Mouse (Mus musculus) MEL (cell line): ENCODE measurements around the gene Fam110a. TPM values are rescaled to one million over a fixed set of nuclear protein-coding genes. Genes with fewer than 3 reads are reported as not detected.

Experiments
- DNase-seq: peaks from one replicate; pipeline ENCODE4 v3.0.0; 2011; ENCODE audit warnings: low read depth, low spot score
- H3K27ac ChIP-seq: 2 replicates; pipeline ENCODE4 v1.5.1; 2012; ENCODE audit warnings: low read depth, mild to moderate bottlenecking, control low read depth, low read length, moderate library complexity; ENCODE audit not compliant: control insufficient read depth
- H3K27me3 ChIP-seq, 2 experiments: fragments of 150-350 bp in 1 of 2; sonication (generic) in 1 of 2; 2 replicates each; pipeline ENCODE4 v1.6.1; 2012; ENCODE audit warnings: low read length in 2 of 2, mild to moderate bottlenecking in 2 of 2, improper control_type of control experiment in 1 of 2, moderate library complexity in 1 of 2; ENCODE audit not compliant: insufficient read depth in 2 of 2, control insufficient read depth in 1 of 2
- H3K36me3 ChIP-seq, 2 experiments: 2 replicates each; pipeline ENCODE4 v1.6.1; 2012 to 2014; ENCODE audit warnings: low read length in 2 of 2, improper control_type of control experiment in 1 of 2, inconsistent platforms in 1 of 2, mild to moderate bottlenecking in 1 of 2; ENCODE audit not compliant: insufficient read depth in 2 of 2, control insufficient read depth in 1 of 2
- H3K4me1 ChIP-seq, 2 experiments: fragments of 150-350 bp in 1 of 2; sonication (generic) in 1 of 2; 2 replicates each; pipeline ENCODE4 v1.6.1; 2012; ENCODE audit warnings: low read length in 2 of 2, improper control_type of control experiment in 1 of 2, mild to moderate bottlenecking in 1 of 2; ENCODE audit not compliant: insufficient read depth in 2 of 2, control insufficient read depth in 1 of 2
- H3K4me3 ChIP-seq, 2 experiments: fragments of 150-350 bp in 1 of 2; sonication (generic) in 1 of 2; 2 replicates each; pipeline ENCODE4 v1.5.1; 2012; ENCODE audit warnings: low read depth in 2 of 2, low read length in 2 of 2, mild to moderate bottlenecking in 2 of 2, moderate library complexity in 2 of 2, control low read depth in 1 of 2, improper control_type of control experiment in 1 of 2; ENCODE audit not compliant: control insufficient read depth in 1 of 2, insufficient read depth in 1 of 2
- H3K79me2 ChIP-seq: 2 replicates; pipeline ENCODE4 v1.6.1; 2012; ENCODE audit warnings: mild to moderate bottlenecking, low read length, moderate library complexity; ENCODE audit not compliant: control insufficient read depth, poor library complexity, insufficient read depth
- H3K9ac ChIP-seq: 2 replicates; pipeline ENCODE4 v1.6.1; 2012; ENCODE audit warnings: low read depth, mild to moderate bottlenecking, control low read depth, low read length, moderate library complexity; ENCODE audit not compliant: control insufficient read depth, poor library complexity, severe bottlenecking
- H3K9me3 ChIP-seq: fragments of 150-350 bp; sonication (generic); replicated peaks from 2 replicates; pipeline ENCODE4 v1.6.1; 2012; ENCODE audit warnings: mild to moderate bottlenecking, low read length, improper control_type of control experiment, moderate library complexity; ENCODE audit not compliant: insufficient read depth
- BHLHE40 ChIP-seq: IDR thresholded peaks from 2 replicates; pipeline ENCODE4 v1.6.1; 2012; ENCODE audit warnings: low read depth, mild to moderate bottlenecking, inconsistent platforms, low read length, improper control_type of control experiment, borderline replicate concordance
- CHD1 ChIP-seq: IDR thresholded peaks from 2 replicates; pipeline ENCODE4 v1.6.1; 2012; ENCODE audit warnings: low read depth, mild to moderate bottlenecking, inconsistent platforms, low read length, improper control_type of control experiment
- CHD2 ChIP-seq: IDR thresholded peaks from 2 replicates; pipeline ENCODE4 v1.6.1; 2011; ENCODE audit warnings: low read length, improper control_type of control experiment
- CTCF ChIP-seq, 3 experiments: IDR thresholded peaks in 2 of 3; conservative IDR thresholded peaks in 1 of 3; 2 replicates each; pipeline ENCODE4 v1.5.1; 2011 to 2012; ENCODE audit warnings: low read length in 3 of 3, low read depth in 2 of 3, mild to moderate bottlenecking in 2 of 3, improper control_type of control experiment in 1 of 3, inconsistent platforms in 1 of 3, mixed read lengths in 1 of 3, moderate library complexity in 1 of 3; ENCODE audit not compliant: control insufficient read depth in 1 of 3, insufficient read depth in 1 of 3, poor library complexity in 1 of 3, severe bottlenecking in 1 of 3
- ELF1 ChIP-seq: IDR thresholded peaks from 2 replicates; pipeline ENCODE4 v1.6.1; 2014; ENCODE audit warnings: low read depth, mild to moderate bottlenecking, inconsistent platforms, low read length, improper control_type of control experiment, moderate library complexity
- EP300 ChIP-seq, 2 experiments: IDR thresholded peaks; 2 replicates each; pipeline ENCODE4 v1.6.1; 2011; ENCODE audit warnings: improper control_type of control experiment in 2 of 2, low read length in 2 of 2, low read depth in 1 of 2, mild to moderate bottlenecking in 1 of 2
- ETS1 ChIP-seq: IDR thresholded peaks from 2 replicates; pipeline ENCODE4 v1.6.1; 2012; ENCODE audit warnings: low read depth, mild to moderate bottlenecking, inconsistent platforms, low read length, improper control_type of control experiment, moderate library complexity
- GABPA ChIP-seq: IDR thresholded peaks from 2 replicates; pipeline ENCODE4 v1.6.1; 2012; ENCODE audit warnings: low read depth, mild to moderate bottlenecking, inconsistent platforms, low read length, improper control_type of control experiment, moderate library complexity
- GATA1 ChIP-seq: IDR thresholded peaks from 2 replicates; pipeline ENCODE4 v1.6.1; 2011; ENCODE audit warnings: low read depth, low read length, improper control_type of control experiment
- HCFC1 ChIP-seq: IDR thresholded peaks from 2 replicates; pipeline ENCODE4 v1.6.1; 2012; ENCODE audit warnings: low read depth, mild to moderate bottlenecking, inconsistent platforms, low read length, improper control_type of control experiment, moderate library complexity
- JUND ChIP-seq: IDR thresholded peaks from 2 replicates; pipeline ENCODE4 v1.6.1; 2011; ENCODE audit warnings: low read depth, mild to moderate bottlenecking, improper control_type of control experiment, low read length
- MAFK ChIP-seq: IDR thresholded peaks from 2 replicates; pipeline ENCODE4 v1.6.1; 2011; ENCODE audit warnings: low read depth, mild to moderate bottlenecking, low read length, improper control_type of control experiment, borderline replicate concordance
- MAX ChIP-seq: IDR thresholded peaks from 2 replicates; pipeline ENCODE4 v1.6.1; 2011; ENCODE audit warnings: low read length, improper control_type of control experiment
- MAZ ChIP-seq: IDR thresholded peaks from 2 replicates; pipeline ENCODE4 v1.6.1; 2012; ENCODE audit warnings: low read depth, mild to moderate bottlenecking, inconsistent platforms, low read length, improper control_type of control experiment
- MEF2A ChIP-seq: IDR thresholded peaks from 2 replicates; pipeline ENCODE4 v1.6.1; 2014; ENCODE audit warnings: low read depth, mild to moderate bottlenecking, inconsistent platforms, low read length, improper control_type of control experiment; ENCODE audit not compliant: poor library complexity, insufficient replicate concordance, severe bottlenecking; ENCODE audit errors: extremely low read depth
- MXI1 ChIP-seq: IDR thresholded peaks from 2 replicates; pipeline ENCODE4 v1.6.1; 2011; ENCODE audit warnings: mild to moderate bottlenecking, low read depth, low read length, improper control_type of control experiment
- MYB ChIP-seq: IDR thresholded peaks from 2 replicates; pipeline ENCODE4 v1.6.1; 2011; ENCODE audit warnings: mild to moderate bottlenecking, low read depth, low read length, improper control_type of control experiment
- MYC ChIP-seq: IDR thresholded peaks from 2 replicates; pipeline ENCODE4 v1.6.1; 2011; ENCODE audit warnings: low read depth, mild to moderate bottlenecking, low read length, improper control_type of control experiment, moderate library complexity
- NELFE ChIP-seq: IDR thresholded peaks from 2 replicates; pipeline ENCODE4 v1.6.1; 2011; ENCODE audit warnings: low read depth, low read length, improper control_type of control experiment
- NRF1 ChIP-seq: IDR thresholded peaks from 2 replicates; pipeline ENCODE4 v1.6.1; 2014; ENCODE audit warnings: low read depth, mild to moderate bottlenecking, inconsistent platforms, low read length, improper control_type of control experiment, moderate library complexity; ENCODE audit not compliant: poor library complexity, insufficient read depth, severe bottlenecking
- POLR2A ChIP-seq, 2 experiments: IDR thresholded peaks; 2 replicates each; pipeline ENCODE4 v1.6.1; 2011 to 2012; ENCODE audit warnings: low read length in 2 of 2, mild to moderate bottlenecking in 2 of 2, control low read depth in 1 of 2, improper control_type of control experiment in 1 of 2, low read depth in 1 of 2, moderate library complexity in 1 of 2; ENCODE audit not compliant: control insufficient read depth in 1 of 2, insufficient read depth in 1 of 2, poor library complexity in 1 of 2
- POLR2AphosphoS2 ChIP-seq: IDR thresholded peaks from 2 replicates; pipeline ENCODE4 v1.6.1; 2011; ENCODE audit warnings: low read length, improper control_type of control experiment
- RAD21 ChIP-seq: IDR thresholded peaks from 2 replicates; pipeline ENCODE4 v1.6.1; 2011; ENCODE audit warnings: mild to moderate bottlenecking, low read depth, low read length, improper control_type of control experiment
- RCOR1 ChIP-seq: IDR thresholded peaks from 2 replicates; pipeline ENCODE4 v1.6.1; 2012; ENCODE audit warnings: low read depth, mild to moderate bottlenecking, inconsistent platforms, low read length, improper control_type of control experiment
- SIN3A ChIP-seq: IDR thresholded peaks from 2 replicates; pipeline ENCODE4 v1.6.1; 2012; ENCODE audit warnings: low read length, improper control_type of control experiment, inconsistent platforms
- SMC3 ChIP-seq: IDR thresholded peaks from 2 replicates; pipeline ENCODE4 v1.6.1; 2011; ENCODE audit warnings: low read depth, low read length, improper control_type of control experiment
- TAL1 ChIP-seq: IDR thresholded peaks from 2 replicates; pipeline ENCODE4 v1.6.1; 2012; ENCODE audit warnings: mild to moderate bottlenecking, inconsistent platforms, low read length, moderate library complexity, mixed read lengths
- TBP ChIP-seq: IDR thresholded peaks from 2 replicates; pipeline ENCODE4 v1.8.0; 2011; ENCODE audit warnings: low read depth, low read length, improper control_type of control experiment
- TCF12 ChIP-seq: IDR thresholded peaks from 2 replicates; pipeline ENCODE4 v1.6.1; 2014; ENCODE audit warnings: low read depth, mild to moderate bottlenecking, inconsistent platforms, low read length, improper control_type of control experiment, moderate library complexity
- UBTF ChIP-seq: IDR thresholded peaks from 2 replicates; pipeline ENCODE4 v1.6.1; 2012; ENCODE audit warnings: low read depth, mild to moderate bottlenecking, inconsistent platforms, low read length, improper control_type of control experiment, moderate library complexity, borderline replicate concordance; ENCODE audit not compliant: insufficient read depth
- USF1 ChIP-seq: IDR thresholded peaks from 2 replicates; pipeline ENCODE4 v1.6.1; 2014; ENCODE audit warnings: low read depth, mild to moderate bottlenecking, inconsistent platforms, low read length, improper control_type of control experiment, moderate library complexity
- ZC3H11A ChIP-seq: IDR thresholded peaks from 2 replicates; pipeline ENCODE4 v1.6.1; 2012; ENCODE audit warnings: low read depth, mild to moderate bottlenecking, inconsistent platforms, low read length, improper control_type of control experiment
- ZKSCAN1 ChIP-seq: IDR thresholded peaks from 2 replicates; pipeline ENCODE4 v1.6.1; 2012; ENCODE audit warnings: low read depth, mild to moderate bottlenecking, inconsistent platforms, low read length, improper control_type of control experiment, moderate library complexity
- polyA plus RNA-seq, 2 experiments: library from polyadenylated mRNA; stranded (reverse) in 1 of 2; unstranded in 1 of 2; fragments of >175 nt in 1 of 2; fragments of >200 nt in 1 of 2; gene quantifications; 2 replicates each; pipeline versions ENCODE4 v1.2.1 to v1.2.4; 2012; ENCODE audit warnings: low replicate concordance in 2 of 2, low read depth in 1 of 2; ENCODE audit not compliant: insufficient read length in 2 of 2, insufficient read depth in 1 of 2, missing spikeins in 1 of 2
- total RNA-seq: library from RNA; depleted of rRNA; stranded (reverse); fragments of 300-350 nt; gene quantifications from 2 replicates; pipeline ENCODE4 v1.2.3, GENCODE M21; 2012

The Fam110a gene
- total and polyA plus RNA-seq, 3 experiments, result 5.7 to 10.8 TPM; not detected in 1

DNA sequence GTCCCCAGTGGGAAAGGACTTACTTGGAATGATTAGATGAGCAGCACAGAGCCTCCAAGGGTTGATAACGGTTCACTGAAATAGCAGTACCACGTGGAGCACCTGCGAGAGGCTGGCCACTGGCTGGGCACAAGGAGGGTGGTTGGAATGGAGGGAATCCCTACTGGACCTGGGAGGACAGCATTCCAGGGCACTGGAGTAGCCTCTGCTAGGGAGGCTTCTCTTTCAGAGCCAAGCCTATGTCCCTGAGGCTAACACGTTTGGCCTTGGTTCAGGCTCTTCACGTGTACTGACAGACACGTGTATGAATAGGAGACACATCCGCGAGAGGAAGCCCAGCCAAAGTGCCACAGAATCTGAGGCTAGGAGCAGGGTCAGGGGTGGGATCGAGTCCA is 18.5 kb upstream of the Fam110a start:
- Histone ChIP-seq H3K27me3 (no peaks in the 10 kb centered on the region), H3K36me3 (peaks cover 0 to 30% of the 10 kb centered on the region in 2 experiments; a peak in 2 of 4 replicates), H3K79me2 (no peaks in the 10 kb centered on the region), H3K4me1 (peaks cover 43 to 59% of the 10 kb centered on the region in 2 experiments), H3K27ac (peak overlapping the region; percentile 44), H3K9ac (peak overlapping the region; percentile 24), H3K4me3 (0 out of 4 replicates have a peak overlapping the region, but pooled peaks of 1 of the 2 experiments have one; percentile 21), H3K9me3 (no peaks in the 10 kb centered on the region)
- no peak for TF ChIP-seq ETS1
- TF ChIP-seq HCFC1, result no peak
- TF ChIP-seq MYB, result no peak
- TF ChIP-seq NELFE, result no peak
- TF ChIP-seq MAFK, result no peak
- TF ChIP-seq ELF1, result no peak
- TF ChIP-seq CTCF (IDR thresholded peaks at IDR 0.05 in 2 of 3, conservative IDR thresholded peaks at IDR 0.05 in 1 of 3; ENCODE audit: control insufficient read depth in 1 of 3, insufficient read depth in 1 of 3, low read depth in 2 of 3, low read length in 3 of 3, poor library complexity in 1 of 3, severe bottlenecking in 1 of 3), result no peak
- TF ChIP-seq CHD2, result no peak
- TF ChIP-seq JUND, result no peak
- TF ChIP-seq UBTF, result no peak
- peak; percentile 78 for TF ChIP-seq MAX
- TF ChIP-seq POLR2AphosphoS2, result no peak
- no peak for TF ChIP-seq RCOR1
- 0 out of 4 replicates have a peak, but pooled peaks of 1 of the 2 experiments have one; percentile 33 for TF ChIP-seq POLR2A (IDR thresholded peaks at IDR 0.05; ENCODE audit: control insufficient read depth in 1 of 2, insufficient read depth in 1 of 2, low read depth in 1 of 2, low read length in 2 of 2, poor library complexity in 1 of 2)
- no peak for TF ChIP-seq TAL1
- TF ChIP-seq MYC, result peak; percentile 82
- 0 out of 2 replicates have a peak, but pooled peaks have one; percentile 15 for TF ChIP-seq TCF12
- no peak for TF ChIP-seq GABPA
- 0 out of 2 replicates have a peak, but pooled peaks have one; percentile 15 for TF ChIP-seq SIN3A
- TF ChIP-seq NRF1, result no peak
- TF ChIP-seq SMC3, result no peak
- no peak for TF ChIP-seq ZKSCAN1
- no peak for TF ChIP-seq RAD21
- TF ChIP-seq GATA1, result no peak; the same call in 1 of the 2 replicates
- TF ChIP-seq MXI1, result peak; percentile 92
- TF ChIP-seq TBP, result no peak
- no peak for TF ChIP-seq CHD1
- TF ChIP-seq USF1, result peak; percentile 72
- TF ChIP-seq EP300 (IDR thresholded peaks at IDR 0.05; ENCODE audit: low read depth in 1 of 2, low read length in 2 of 2), result no peak
- TF ChIP-seq BHLHE40, result no peak
- TF ChIP-seq MAZ, result no peak
- no peak for TF ChIP-seq ZC3H11A
- no peak for TF ChIP-seq MEF2A
- peak; percentile 63 for DNase-seq
